Mouse (Mus musculus) layer of hippocampus, adult 18-20 months (tissue): ENCODE measurements around the gene Ccdc85c. TPM values are rescaled to one million over a fixed set of nuclear protein-coding genes. Genes with fewer than 3 reads are reported as not detected.

Source experiments
- DNase-seq, 2 experiments: peaks; one replicate each; pipeline ENCODE4 v3.0.0; 2022; ENCODE audit warnings: low spot score in 2 of 2
- total RNA-seq, 2 experiments: library from RNA; stranded (reverse); gene quantifications; 2 replicates each; pipeline ENCODE4 v1.2.3; 2021

The Ccdc85c gene
- total RNA-seq, 2 experiments from 2014 or later: 66.1 to 72.5 TPM

DNA sequence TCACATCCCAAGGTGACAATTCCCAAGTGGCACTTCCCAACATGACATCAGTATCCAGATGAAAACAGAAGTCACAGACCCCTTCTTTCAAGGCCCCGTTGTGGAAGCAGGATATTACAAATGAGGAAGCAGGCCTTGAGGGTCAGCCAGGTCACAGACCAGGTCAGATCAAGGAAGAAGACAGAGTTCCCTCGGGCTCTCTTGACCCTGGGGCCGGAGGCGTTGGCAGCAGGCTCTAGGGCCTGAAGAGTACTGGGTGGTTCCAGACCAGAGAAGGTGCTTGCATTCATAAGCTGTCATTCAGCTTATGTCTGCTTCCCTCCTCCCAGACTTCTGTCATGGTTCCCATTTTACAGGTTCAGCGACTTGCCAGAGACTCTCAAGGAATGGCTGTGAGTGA lies 5.5 kb downstream of the Ccdc85c start:
- DNase-seq: no peak

DNA sequence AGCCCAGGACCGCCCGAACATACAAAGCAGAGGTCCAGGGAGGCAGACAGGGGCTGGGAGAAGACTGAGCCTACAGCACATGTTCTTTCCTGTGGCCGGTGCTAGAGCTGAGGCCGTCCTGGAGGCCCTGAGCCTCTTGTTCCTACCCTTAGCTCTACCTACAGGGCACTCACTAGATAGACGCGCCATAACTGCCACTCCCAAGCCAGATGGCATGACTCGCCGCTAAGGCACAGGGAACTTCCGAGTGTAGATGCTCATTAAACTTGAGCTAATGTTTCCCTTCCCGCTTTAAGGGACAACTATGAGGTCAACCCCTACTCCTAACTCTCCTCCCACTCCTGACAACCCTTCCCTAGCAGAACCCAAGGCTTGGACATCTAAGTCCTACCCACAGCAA lies 6.3 kb downstream of the Ccdc85c start:
- no peak for DNase-seq

DNA sequence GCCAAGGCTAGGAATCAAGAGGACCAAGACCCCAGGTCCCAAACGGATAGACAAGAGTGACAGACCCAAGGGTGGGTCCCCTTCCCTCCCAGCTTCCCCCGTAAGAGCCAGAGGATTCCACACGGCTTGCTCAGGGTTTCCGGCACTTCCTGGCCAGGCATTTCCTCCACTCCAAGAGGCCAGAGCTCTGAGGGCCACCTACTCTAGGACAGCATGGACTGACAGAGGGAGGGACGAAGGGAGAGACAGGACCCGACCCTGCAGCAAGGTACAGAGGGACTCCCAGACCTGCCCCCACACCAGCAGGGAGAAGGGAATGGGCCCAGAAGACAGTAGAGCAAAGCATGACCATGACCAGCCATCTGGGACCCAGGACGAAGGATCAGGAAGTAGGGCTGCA lies 7.6 kb downstream of the Ccdc85c start:
- no peak for DNase-seq

DNA sequence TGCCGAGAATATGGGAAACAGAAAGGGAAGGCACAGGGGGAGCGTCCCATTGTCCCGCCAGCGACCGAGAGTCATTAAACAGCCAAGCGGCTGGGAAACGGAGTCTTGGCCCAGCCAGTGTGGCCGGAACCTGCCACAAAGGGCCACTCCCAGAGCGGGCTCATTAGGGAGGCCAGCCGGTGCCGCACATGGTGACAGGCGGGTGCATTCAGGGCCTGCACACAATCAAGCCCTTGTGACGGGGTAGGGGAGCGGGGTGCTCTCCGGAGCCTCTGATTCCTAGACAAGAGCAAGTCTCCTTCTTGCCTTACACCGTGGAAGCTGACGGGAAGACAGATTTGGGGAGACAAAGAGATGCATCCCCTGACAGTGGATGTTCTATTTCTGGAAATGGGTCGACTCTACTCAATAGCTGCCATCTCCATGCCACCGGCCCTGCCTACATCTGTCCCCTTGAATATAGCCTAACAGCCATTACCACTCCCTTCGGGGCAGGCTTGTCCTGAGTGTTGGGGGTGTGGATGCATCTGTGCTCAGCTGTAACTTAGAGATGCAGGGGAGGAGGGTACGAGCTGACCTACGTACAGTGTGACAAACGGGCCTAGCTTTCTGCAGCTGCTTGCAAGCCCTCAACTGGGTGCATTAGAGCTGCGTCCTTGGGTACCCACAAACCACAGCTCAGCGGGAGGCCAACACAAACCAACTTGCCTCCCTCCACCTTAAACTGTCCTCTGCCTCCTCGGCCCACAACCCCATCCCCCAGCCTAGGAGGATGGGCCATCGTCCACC lies 9.2 kb downstream of the Ccdc85c start:
- peak in 1 of 2 experiments; percentile 36 for DNase-seq

DNA sequence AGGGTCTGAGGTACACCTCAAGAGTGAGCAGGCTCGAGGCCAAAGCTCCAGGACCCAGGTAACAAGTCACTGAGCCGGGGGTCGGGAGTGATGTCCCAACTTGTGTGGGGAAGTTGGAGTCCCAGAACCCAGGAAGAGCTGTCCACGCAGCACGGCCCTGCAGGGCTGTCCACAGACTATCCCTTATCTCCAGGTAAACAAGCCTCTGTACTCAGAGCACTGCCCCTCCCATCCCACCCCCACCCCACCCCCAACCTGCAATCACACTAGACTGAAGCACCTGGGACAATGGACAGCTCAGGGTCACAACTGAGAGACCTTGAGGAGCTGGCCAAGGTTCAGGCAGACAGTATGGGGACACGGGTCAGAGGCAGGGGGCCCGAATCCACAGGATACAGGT lies 10.3 kb downstream of the Ccdc85c start:
- DNase-seq: no peak

DNA sequence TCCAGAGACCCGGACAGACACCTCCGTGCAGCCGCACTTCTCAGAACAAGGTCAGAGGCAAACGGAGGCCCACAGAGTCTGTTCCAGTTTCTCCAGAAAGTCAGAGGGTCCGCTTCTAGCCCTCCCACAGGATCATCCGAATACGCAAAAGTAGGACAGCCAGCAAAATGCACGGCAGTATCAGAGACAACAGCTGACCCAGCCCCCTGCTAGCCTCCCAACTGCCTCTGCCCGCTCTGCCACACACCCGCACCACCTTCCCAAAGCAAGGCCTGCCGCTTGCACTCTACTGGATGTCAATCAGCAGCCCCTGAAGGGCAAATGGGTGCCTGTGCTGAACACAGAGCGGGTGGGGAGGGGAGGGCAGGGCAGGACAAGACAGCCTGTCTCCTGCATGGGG lies 14.3 kb downstream of the Ccdc85c start:
- no peak for DNase-seq

DNA sequence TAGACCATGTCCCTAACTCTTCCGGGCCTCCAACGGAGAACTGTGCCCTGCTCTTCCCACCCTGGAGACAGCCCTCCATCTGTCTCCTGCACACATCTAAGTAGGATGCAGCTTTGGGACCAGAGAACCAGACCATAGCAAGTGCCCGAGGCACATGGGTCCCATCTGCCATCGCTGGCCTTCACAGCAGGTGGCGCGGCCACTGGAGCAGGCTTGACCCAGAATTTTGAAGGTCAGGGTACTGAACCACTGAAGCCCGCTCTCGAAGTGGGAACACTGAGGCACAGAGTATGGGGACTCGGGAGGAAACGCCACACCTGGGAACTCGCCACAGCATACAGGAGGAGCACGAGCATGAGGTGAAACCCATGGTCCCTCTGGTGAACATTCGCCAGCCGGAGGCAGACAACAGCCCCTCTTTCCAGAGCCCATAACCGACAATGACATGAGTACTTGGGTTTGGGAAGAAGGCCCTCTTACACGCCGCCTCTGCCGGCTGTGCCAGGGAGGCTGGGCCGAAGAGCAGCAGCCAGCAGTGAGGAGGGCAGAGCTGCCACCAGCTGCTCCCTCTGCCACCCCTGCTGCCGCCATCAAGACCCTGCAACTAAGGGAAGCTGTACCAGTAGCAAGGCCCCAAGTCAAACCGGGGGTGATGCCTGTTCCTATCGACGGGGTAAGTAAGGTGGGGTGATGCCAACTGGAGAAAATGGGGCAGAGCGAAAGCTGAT lies 15.7 kb downstream of the Ccdc85c start:
- DNase-seq: no peak

DNA sequence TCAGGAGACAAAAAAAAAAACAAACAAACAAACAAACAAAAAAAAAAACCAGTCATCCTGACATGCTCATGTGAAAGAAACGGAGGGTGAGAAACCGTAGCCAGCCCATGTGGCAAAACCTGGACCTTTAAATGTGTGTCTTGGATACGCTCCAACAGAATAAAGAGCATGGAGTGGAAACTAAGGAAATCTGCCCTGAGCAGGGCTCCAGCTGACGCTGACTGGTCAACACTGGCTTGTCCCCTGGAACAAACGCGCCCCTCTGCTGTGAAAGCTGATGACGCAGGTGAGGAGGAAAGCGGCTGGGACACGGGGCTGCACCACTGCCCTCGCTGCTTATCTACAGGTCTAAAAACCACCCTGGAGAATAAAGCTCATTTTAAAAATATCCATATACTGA lies 18.5 kb downstream of the Ccdc85c start:
- DNase-seq: no peak

DNA sequence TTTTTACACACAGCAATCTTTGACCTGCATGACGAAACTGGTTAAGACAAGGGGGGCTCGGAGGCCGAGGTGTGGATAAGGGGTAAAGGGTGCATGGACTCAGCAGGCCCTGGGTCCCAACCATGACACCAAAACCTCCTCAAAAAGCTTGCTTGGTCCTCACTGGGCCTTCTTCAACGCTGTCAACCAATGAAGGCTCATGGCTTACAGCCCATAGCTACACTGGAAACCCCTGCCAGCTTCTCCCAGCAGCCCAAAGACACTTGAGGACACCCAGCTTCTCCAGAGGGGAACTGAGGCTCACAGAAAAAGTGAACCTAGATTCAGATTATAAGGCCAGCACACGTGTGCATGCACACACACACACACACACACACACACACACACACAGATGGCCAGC lies 19.3 kb downstream of the Ccdc85c start:
- no peak for DNase-seq

DNA sequence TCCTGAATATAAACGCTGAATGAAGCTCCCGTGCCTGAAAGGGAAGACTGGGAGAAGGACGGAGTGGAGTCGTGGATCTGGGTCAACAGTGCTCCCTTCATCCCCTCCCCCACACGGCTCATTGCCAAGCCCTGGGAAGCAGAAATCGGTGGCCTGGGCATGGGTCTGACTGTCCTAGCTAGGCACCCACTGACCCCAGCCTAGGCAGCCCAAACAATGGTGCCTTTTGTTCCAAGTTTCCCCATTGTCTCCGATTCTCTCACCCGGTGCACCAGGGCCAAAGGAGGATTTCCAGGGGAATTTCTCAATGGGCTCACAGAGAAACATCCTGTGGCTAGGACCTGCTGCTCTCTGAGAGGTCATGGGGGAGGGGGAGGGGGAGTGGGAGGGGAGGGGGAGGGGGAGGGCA lies 19.7 kb downstream of the Ccdc85c start:
- peak in 1 of 2 experiments; percentile 64 for DNase-seq

DNA sequence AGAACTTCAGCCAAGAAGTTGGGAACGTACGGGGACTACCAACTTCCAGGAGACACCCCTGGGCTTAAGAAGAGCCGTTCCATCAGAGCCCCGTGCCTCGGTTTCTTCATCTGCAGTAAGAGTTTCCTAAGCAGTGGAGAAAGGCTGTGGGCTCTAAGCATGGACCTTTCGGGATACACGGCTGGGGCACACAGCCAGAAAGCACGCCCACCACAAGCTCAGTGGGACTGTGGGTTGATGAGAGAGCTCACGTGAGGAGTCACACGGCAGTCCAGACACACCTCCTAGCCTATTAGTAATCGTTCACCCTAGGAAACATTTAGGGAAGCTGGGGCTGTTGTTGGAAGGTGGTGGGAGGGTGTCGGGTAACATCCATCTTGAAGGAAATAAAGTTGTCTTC lies 22.2 kb downstream of the Ccdc85c start:
- no peak for DNase-seq

DNA sequence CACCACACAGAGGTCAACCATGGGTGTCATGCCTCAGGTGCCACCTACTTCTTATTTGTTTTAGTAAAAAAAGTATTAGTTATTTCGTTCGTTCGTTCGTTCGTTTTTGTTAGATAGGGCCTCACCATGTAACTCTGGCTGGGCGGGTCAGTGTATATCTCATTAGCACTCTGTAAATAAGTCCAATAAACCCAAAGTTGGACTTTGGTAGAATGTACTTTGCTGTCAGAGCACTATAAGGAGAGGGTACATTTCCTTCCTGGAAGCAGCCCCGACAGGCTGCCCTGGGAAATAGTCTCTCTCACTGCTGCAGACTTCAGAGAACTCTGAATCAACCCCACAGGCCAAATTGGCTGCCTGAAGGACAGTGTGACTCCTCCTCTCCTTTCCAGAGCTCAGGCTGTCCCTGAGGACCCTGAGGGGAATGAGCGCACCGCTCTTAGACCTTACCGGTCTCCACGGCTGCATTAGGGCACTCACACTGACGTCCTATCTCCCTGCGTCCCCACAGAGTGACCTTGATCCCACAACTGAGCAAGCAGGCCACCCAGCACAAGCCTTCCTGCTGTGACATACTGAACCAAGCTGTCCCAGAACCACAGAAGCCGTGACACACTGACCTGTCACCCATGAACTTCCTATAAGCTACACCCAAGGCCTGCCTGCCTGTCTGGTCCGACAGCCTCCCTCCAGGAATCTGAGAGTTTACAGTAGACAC lies 23.2 kb downstream of the Ccdc85c start:
- no peak for DNase-seq

DNA sequence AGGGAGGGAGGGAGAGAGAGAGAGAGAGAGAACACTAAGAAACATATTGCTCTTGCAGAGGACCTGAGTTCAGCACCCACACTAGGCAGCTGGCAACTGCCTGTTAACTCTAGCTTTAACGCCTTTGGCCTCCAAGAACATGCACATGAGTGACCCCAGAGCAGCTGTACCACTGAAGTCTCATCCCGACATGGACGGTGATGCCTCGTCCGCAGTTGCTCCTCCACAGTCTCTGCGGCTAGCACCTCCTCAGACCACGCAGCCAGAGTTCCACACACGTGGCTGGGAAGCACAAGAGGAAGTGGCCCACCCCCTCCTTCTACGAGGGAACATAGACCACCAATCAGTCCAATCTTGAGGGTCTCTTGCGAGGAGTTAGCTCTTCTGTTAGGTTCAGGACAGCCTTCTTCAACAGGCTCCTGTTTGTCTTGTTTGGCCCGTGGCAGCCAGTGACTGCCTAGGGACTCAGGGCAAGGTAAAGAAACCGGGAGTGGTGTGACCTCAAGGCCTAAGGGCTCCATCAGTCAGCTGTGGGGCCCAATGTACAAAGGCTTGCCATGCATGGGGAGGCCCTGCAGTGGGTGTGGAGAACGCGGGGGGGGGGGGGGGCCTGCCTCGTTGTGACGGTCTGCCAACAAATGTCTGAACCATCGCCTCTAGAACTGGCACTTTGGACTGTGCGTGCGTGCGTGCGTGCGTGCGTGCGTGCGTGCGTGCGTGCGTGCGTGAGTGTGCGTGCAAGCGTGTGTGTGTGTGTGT lies 24.0 kb downstream of the Ccdc85c start:
- no peak for DNase-seq

DNA sequence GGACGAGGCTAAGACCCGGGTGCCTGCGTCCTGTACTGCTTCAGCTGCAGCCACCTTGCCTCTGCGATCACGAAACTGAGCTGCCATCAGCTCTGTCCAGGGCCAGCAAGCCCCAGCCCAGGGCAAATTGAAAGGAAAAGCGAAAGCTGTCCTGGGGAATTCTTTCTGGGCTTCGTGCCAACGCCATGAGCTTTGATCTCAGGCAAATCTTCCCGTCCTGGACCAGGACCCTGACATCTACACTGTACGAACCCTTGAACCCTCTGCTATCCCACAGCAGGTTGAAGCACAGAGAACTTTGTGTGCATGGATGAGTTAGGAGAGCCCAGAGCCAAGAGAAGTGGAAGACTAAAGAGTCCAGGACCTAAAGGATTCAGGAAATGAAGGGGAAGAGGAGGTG lies 25.7 kb downstream of the Ccdc85c start:
- no peak for DNase-seq

DNA sequence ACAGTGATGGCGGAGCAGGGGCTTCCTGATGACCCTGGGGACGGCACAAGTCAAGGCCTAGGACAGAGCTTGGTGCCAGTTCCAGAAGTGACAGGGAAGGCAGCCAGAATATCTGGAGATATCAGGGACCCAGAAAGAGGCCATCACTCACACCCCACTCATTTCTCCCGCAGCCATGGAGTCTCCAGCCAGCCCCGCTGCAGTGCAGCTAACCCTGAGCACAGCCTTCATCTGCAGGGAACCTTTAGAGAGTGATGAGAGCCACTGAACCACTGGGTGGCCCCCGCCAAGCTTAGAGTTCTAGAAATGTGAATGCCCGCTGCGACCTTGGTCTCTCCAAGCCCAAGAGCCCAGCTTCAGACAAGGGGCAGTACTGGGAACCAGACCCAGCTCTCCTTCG lies 26.2 kb downstream of the Ccdc85c start:
- DNase-seq: no peak

DNA sequence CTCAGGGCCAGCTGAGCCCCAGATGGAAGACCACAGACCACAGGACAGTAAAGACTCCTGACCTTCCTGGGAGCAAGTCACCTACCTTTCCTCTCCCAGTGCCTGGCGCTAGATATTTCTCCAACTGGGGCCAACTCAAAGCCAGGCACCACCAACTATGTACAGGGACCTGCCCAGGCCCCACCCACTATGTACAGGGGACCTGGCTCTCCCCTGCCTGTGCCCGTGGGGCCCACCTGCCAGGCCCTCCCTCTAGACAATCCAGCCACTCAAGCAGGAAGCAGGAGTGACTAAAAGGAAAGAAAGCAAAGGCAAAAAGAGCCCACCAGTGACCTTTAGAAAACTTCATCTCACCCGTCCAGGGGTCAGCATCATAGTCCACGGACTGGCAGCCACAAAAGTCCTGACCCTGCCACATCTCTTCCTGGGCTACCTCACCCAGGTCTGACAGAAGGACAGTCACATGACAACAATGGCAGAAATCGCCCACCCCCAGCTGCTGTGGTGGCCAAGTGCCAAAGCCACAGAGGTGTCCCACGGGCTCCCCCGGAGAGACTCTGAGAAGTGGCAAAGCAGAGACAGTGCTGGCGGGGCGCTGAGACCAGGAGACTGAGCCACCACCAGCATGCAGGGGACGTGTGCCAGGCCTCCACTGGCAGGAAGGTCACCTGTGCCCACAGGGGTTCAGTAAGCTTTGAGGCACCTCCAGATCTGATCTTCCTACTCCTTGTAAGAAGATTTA lies 28.3 kb downstream of the Ccdc85c start:
- DNase-seq: no peak

DNA sequence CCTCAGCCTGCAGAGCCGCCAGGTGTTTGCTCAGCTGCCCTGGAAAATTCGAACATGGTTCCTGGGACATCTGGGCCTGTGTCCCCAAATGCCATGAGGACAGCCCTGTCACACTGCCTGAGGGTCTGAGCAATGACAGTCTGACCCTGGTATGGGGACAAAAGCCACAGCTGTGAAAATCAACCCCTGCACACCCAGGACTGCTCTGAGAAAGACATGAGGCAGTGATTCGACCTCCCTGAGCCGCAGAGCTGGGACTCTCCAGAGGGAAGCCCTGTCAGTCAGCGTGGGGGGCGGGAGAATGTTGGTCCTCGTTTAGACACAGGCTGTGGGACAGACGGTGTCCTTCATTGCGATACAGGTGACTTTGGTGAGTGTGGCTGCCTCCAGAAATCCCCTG lies 29.6 kb downstream of the Ccdc85c start:
- no peak for DNase-seq

DNA sequence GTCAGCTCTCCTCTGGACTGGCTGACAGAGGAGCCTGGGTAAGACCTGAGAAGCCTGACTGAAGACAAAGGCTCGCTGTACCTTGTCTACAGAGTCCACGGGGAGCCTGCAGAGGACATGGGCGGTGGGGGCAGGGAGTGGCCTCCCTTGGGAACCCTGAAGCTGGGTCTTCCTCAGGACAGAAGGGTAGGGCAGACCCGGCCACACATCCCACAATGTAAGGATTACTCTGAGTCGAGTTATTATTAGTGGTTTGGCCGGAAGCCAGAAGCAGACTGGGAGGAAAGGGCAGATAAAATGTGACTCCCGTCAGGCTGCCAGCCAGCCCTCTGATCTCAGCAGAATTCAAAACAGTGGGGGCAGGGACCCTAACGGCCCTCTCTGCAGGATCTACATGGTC lies 30.4 kb downstream of the Ccdc85c start:
- DNase-seq: no peak

DNA sequence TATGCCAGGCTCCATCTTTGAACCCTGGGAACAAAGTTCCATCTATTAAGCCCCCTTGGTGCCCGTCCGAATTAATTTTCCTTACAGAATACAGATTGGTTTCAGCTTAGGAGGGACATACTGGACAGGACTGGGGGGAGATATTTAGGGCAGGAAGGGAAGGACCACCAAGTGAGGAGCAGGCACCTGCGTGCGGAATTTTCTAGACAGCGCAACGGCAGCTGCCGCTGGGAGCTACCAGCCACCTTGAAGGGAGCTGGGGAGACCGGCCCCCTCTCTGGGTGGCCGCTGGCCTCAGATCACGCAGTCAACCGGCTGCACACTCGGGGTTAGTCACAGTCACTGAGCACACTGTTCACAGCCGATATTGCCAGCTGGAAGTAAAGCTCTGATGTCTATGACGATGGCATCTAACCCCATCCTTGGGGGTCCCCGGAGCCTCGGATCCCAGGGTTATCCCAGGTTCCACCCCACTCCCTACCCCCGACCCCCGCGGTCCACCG lies 32.9 kb downstream of the Ccdc85c start:
- no peak for DNase-seq

DNA sequence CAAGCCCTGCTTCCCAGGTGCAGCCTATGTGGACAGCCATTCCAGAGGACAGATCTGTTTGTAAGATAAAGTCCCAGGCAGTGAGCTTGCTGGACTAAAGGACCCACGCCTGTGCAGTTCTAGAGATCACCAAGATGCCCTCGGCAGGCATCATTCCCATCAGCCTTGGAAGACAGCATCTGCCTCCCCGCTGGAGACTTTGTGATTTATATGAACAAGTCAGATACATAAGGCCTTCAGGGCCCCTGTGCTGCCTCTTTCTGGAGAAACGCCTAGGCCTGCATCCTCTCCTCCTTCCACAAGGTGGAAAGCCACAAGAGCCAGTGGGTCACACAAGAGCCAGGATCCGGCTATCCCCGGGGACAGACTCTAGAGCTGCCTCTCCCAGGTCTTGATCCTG lies 33.6 kb downstream of the Ccdc85c start:
- DNase-seq: no peak
